Mouse (Mus musculus): Measurements from ENCODE around the gene Psmc3ip. TPM values are rescaled to one million over a fixed set of nuclear protein-coding genes. Genes with fewer than 3 reads are reported as not detected.

Psmc3ip gene
- polyA plus RNA-seq, 1 experiment from 2014 or later: 15.2 TPM

DNA sequence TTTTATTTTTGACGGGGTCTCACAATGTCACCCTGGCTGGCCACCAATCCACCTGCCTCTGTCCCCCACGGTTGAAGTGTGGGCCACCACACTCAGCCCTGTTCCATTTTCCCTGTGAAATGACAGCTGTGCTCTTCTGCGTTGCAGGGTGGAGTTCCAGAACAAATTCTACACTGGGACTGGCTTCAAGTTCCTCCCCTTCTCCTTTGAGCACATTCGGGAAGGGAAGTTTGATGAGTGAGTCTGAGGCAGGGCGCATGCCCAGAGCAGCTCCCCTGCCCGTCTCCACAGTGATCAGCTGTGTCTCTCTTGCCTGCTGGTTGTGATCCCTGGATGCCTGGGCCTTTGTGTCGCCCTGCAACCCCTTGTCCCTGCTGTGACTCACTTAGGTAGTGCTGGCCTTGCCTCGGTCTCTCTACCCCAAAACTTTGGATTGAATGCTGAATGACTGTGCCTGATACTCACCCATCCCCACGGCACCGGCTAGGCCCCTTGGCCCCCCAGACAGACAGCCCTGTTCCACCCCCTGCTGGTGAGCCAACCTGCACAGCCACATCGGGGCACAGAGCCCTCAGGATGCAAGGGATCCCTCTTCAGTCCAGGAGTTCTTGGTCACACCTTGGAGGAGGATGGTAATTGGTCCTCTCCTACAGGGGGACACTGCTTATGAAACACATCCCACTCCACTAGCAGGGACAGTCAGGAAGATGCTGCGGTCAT is 32.9 kb downstream of the Psmc3ip start:
- no peak for ATAC-seq (ENCODE audit: insufficient read depth)
- Histone ChIP-seq H3K36me3 (replicated peaks) (peaks cover 68% of the 10 kb centered on the region), H3K4me1 (replicated peaks) (peaks cover 79% of the 10 kb centered on the region), H3K9ac (peak overlapping the region; percentile 10; the same call in 1 of the 2 replicates), H3K27ac (replicated peaks) (peak overlapping the region; percentile 100), H3K4me2 (peak overlapping the region; percentile 69), H3K27me3 (no peaks in the 10 kb centered on the region), H3K4me3 (replicated peaks) (no peak overlapping the region), H3K9me3 (replicated peaks) (no peaks in the 10 kb centered on the region)
- WGBS (ENCODE audit: insufficient replicate concordance): 68% methylated on average over 12 of the region's 12 CpGs

DNA sequence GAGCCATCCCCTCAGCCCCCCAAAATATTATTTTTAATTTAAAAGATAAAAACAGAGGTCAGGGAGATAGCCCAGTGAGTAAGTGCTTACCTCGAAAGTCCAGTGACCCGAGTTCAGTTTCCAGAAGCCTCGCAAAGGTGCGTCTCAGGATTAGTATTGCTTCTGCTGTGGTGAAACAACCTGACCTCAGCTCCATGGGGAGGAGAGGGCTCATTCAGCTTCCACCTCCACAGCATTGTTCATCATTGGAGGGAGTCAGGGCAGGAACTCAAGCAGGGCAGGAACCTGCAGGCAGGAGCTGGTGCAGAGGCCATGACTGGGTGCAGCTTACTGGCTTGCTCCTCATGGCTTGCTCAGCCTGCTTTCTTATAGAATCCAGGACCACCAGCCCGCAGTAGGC is 34.2 kb downstream of the Psmc3ip start:
- WGBS (ENCODE audit: insufficient replicate concordance): 86% methylated on average over 5 of the region's 5 CpGs
- H3K9ac ChIP-seq: no peak overlapping the region
- H3K4me2 ChIP-seq: no peak overlapping the region
- peaks cover 80% of the 10 kb centered on the region for H3K36me3 ChIP-seq (replicated peaks)
- no peaks in the 10 kb centered on the region for H3K9me3 ChIP-seq (replicated peaks)
- H3K4me1 ChIP-seq (replicated peaks): peaks cover 82% of the 10 kb centered on the region
- no peaks in the 10 kb centered on the region for H3K27me3 ChIP-seq
- no peak for ATAC-seq (ENCODE audit: insufficient read depth)
- H3K27ac ChIP-seq (replicated peaks): peak overlapping the region; percentile 100
- no peak overlapping the region for H3K4me3 ChIP-seq (replicated peaks)

DNA sequence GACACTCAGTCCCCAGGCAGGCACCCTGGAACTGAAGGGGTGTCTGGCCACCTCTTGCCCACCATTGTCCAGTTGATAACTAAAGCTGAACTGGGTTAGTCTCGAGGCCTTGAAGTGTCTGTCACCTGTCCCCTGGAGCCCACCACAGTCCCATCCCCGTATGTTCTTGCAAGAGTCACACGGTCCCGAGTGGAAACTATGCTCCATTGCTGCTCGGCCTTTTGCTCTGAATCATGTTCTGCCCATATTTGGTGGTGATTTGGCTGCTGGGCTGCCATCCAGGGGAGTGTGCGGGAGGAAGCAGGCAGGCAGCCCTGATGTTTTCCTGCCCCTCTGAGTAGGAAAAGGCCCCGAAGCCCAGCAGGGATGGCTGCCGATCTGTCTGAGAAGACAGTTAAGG is 35.1 kb downstream of the Psmc3ip start:
- WGBS (ENCODE audit: insufficient replicate concordance): 69% methylated on average over 8 of the region's 8 CpGs
- Histone ChIP-seq H3K4me3 (replicated peaks) (no peak overlapping the region), H3K4me2 (no peak overlapping the region), H3K4me1 (replicated peaks) (peaks cover 80% of the 10 kb centered on the region), H3K9me3 (replicated peaks) (no peaks in the 10 kb centered on the region), H3K27me3 (no peaks in the 10 kb centered on the region), H3K9ac (no peak overlapping the region), H3K36me3 (replicated peaks) (peaks cover 90% of the 10 kb centered on the region), H3K27ac (replicated peaks) (peak overlapping the region; percentile 38)
- ATAC-seq (ENCODE audit: insufficient read depth): no peak

DNA sequence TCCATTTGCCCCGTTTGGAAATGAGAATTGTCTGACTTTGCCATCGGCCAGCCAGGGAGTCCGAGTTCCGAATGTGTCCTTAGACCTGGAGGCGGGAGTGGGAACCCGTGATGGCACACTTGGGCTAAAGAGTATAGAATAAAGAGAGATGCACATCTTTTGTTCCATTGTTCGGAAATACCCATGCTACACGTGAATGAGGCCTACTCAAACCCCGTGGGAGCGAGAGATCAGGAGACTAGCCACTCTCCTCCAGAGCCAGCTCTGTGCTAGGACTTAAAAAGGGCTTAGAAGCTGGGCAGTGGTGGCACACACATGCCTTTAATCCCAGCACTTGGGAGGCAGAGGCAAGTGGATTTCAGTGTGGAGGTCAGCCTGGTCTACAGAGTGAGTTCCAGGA is 35.8 kb downstream of the Psmc3ip start:
- no peak for ATAC-seq (ENCODE audit: insufficient read depth)
- Histone ChIP-seq H3K27me3 (no peaks in the 10 kb centered on the region), H3K27ac (replicated peaks) (peak overlapping the region; percentile 38), H3K9ac (no peak overlapping the region), H3K4me3 (replicated peaks) (no peak overlapping the region), H3K4me1 (replicated peaks) (peaks cover 78% of the 10 kb centered on the region), H3K36me3 (replicated peaks) (peaks cover 94% of the 10 kb centered on the region), H3K4me2 (no peak overlapping the region), H3K9me3 (replicated peaks) (no peaks in the 10 kb centered on the region)
- 86% methylated on average over 10 of the region's 10 CpGs for WGBS (ENCODE audit: insufficient replicate concordance)

DNA sequence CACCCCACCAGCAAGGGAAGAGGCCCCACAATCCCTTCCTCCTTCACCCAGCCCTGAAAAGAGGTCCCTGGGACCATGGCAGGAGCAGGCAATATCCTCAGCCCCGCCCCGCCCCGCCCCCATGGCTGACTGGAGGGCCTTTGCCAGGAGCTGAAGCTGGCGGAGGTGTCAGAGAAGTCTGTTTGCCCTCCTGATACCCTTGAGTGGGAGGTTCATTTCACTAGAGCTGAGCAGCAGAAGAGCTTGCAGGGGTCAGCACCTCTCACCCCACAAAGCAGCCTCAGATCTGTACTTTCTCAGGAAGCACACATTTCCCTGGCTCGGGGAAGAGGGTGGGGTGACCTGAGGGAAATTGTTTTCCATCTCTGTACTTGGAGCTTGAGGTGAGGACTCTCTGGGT is 36.5 kb downstream of the Psmc3ip start:
- peaks cover 95% of the 10 kb centered on the region for H3K36me3 ChIP-seq (replicated peaks)
- peaks cover 74% of the 10 kb centered on the region for H3K4me1 ChIP-seq (replicated peaks)
- H3K9me3 ChIP-seq (replicated peaks): no peaks in the 10 kb centered on the region
- no peak overlapping the region for H3K4me3 ChIP-seq (replicated peaks)
- no peaks in the 10 kb centered on the region for H3K27me3 ChIP-seq
- WGBS (ENCODE audit: insufficient replicate concordance): 54% methylated on average over 5 of the region's 5 CpGs
- no peak overlapping the region for H3K27ac ChIP-seq (replicated peaks)
- ATAC-seq (ENCODE audit: insufficient read depth): no peak
- H3K4me2 ChIP-seq: no peak overlapping the region
- H3K9ac ChIP-seq: no peak overlapping the region

DNA sequence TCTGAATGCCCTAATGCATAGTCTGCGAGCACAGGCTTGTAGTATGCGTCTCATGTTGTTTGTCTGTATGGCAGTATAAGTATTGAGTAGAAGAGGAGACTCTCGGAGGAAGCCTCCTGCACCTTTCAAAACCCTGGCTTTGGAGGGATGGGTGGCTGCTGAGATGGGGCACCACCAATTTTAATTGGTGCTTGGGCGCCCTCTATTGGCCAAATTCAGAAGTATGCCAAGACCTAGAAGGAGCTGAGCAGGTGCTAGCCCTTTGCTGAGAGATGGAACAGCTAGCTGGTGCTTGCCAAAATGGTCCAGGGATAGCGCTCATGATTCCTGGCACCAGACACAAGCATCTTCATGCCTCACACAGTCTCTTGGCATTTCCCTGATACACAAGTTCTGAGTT is 37.4 kb downstream of the Psmc3ip start:
- Histone ChIP-seq H3K9me3 (replicated peaks) (no peaks in the 10 kb centered on the region), H3K36me3 (replicated peaks) (peaks cover 99% of the 10 kb centered on the region), H3K4me1 (replicated peaks) (peaks cover 73% of the 10 kb centered on the region), H3K9ac (no peak overlapping the region), H3K4me2 (no peak overlapping the region), H3K27me3 (no peaks in the 10 kb centered on the region), H3K27ac (replicated peaks) (no peak overlapping the region), H3K4me3 (replicated peaks) (no peak overlapping the region)
- ATAC-seq (ENCODE audit: insufficient read depth): 0 out of 2 replicates have a peak, but pooled peaks have one; percentile 19
- 24% methylated on average over 5 of the region's 5 CpGs for WGBS (ENCODE audit: insufficient replicate concordance)

DNA sequence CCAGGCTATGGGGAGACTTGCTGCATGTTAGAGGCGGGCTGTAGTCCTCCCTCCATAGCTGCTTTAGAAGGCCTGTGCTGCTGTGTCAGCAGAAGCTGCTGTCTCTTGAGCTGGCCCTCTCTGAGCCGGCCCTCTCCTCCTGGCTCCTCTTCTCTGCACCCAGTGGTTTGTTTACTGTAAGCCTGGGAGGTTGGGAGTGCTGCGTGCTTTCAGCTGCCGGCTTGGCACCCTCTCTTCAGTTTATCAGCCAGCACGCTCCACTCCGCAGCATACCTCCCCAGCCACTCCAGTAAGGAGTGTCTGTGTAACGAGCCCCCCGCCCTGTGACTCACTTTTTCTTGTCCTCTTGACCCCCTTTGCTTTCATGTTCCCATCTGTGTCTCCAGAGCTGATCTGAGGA is 38.4 kb downstream of the Psmc3ip start:
- H3K4me2 ChIP-seq: no peak overlapping the region
- H3K27me3 ChIP-seq: no peaks in the 10 kb centered on the region
- WGBS (ENCODE audit: insufficient replicate concordance): 73% methylated on average over 8 of the region's 8 CpGs
- no peak for ATAC-seq (ENCODE audit: insufficient read depth)
- H3K9me3 ChIP-seq (replicated peaks): no peaks in the 10 kb centered on the region
- H3K4me1 ChIP-seq (replicated peaks): peaks cover 64% of the 10 kb centered on the region
- peaks cover 99% of the 10 kb centered on the region for H3K36me3 ChIP-seq (replicated peaks)
- H3K4me3 ChIP-seq (replicated peaks): no peak overlapping the region
- peak overlapping the region; percentile 39 for H3K27ac ChIP-seq (replicated peaks)
- H3K9ac ChIP-seq: no peak overlapping the region; the same call in 1 of the 2 replicates

DNA sequence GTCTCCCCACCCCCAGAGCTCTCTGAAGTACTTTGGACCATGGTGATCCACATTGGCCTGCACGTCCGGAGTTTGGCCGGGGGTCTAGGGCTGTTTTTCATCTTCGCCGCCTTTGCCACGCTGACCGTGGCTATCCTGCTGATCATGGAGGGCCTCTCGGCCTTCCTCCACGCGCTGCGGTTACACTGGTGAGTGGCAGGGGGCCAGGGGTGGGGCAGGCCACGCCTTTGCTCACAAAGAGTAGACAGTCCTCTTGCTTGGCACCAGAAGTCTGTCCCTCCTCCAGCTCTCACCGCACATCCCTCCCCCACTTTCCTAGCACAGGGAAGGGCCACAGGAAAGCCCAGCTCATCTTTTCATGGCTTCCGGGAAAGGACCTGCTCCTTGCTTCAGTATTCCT is 39.8 kb downstream of the Psmc3ip start:
- H3K27me3 ChIP-seq: no peaks in the 10 kb centered on the region
- no peak overlapping the region for H3K27ac ChIP-seq (replicated peaks)
- no peak for ATAC-seq (ENCODE audit: insufficient read depth)
- no peak overlapping the region for H3K9ac ChIP-seq
- peaks cover 100% of the 10 kb centered on the region for H3K36me3 ChIP-seq (replicated peaks)
- no peak overlapping the region for H3K4me2 ChIP-seq
- H3K4me1 ChIP-seq (replicated peaks): peaks cover 55% of the 10 kb centered on the region
- 73% methylated on average over 14 of the region's 14 CpGs for WGBS (ENCODE audit: insufficient replicate concordance)
- H3K9me3 ChIP-seq (replicated peaks): no peaks in the 10 kb centered on the region
- H3K4me3 ChIP-seq (replicated peaks): no peak overlapping the region

DNA sequence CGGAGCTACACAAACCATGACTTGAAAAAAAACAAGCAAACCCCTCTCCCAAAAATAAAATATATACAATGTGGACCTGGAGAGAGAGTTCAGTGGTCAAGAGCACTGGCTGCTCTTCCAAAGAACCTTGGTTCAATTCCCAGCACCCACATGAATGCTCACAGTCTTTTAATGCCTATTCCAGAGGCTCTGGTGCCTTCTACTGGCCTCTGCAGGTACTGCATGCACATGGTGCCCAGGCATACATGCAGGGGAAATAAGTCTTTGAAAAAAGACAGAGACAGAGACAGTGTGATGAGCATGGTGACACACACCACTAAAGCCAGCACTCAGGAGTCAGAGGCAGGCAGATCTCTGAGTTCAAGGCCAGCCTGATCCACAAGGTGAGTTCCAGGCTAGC is 41.3 kb downstream of the Psmc3ip start:
- ATAC-seq (ENCODE audit: insufficient read depth): no peak
- Histone ChIP-seq H3K4me2 (no peak overlapping the region), H3K9me3 (replicated peaks) (no peaks in the 10 kb centered on the region), H3K27me3 (no peaks in the 10 kb centered on the region), H3K4me1 (replicated peaks) (peaks cover 48% of the 10 kb centered on the region), H3K9ac (no peak overlapping the region), H3K27ac (replicated peaks) (no peak overlapping the region), H3K4me3 (replicated peaks) (no peak overlapping the region), H3K36me3 (replicated peaks) (peaks cover 100% of the 10 kb centered on the region)
- WGBS (ENCODE audit: insufficient replicate concordance): 97% methylated on average over 1 of the region's 1 CpGs

DNA sequence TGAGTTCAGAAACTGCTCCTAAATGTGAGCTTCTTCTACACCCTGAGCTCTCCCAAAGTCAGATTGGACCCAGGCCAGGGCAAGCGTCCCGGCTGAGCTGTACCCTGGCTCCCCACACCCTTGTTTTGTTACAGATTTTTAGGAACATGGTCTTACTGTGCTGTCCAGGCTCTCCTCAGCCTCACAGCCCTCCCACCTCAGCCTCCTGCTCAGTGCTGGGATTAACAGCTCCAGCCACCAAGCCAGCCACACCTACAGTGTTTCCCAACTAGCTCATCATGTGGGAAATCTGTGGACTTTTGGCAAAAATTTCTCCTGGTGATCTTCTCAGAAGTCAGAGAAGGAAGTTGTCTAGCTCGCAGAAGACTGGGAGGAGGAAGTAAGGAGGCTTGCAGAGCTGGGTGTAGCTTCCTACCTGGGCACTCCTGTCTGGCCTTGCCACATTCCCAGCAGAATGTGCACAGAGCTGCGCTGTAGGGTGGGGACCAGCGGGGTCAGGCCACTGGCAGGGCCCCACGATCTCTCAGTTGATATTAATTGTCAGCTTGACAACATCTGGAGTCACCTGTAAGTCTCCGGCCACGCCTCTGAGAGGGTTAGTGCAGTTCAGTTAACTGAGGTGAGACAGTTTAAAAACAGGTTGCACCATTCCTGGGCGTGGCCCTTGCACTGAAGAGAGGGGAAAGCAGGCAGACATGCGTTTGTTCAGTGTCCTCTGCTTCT is 42.3 kb downstream of the Psmc3ip start:
- no peak overlapping the region for H3K4me3 ChIP-seq (replicated peaks)
- no peak overlapping the region for H3K9ac ChIP-seq
- peak overlapping the region; percentile 42; the same call in 1 of the 2 replicates for H3K27ac ChIP-seq (replicated peaks)
- no peaks in the 10 kb centered on the region for H3K9me3 ChIP-seq (replicated peaks)
- H3K4me1 ChIP-seq (replicated peaks): peaks cover 41% of the 10 kb centered on the region
- H3K27me3 ChIP-seq: no peaks in the 10 kb centered on the region
- H3K4me2 ChIP-seq: no peak overlapping the region
- ATAC-seq (ENCODE audit: insufficient read depth): no peak
- peaks cover 100% of the 10 kb centered on the region for H3K36me3 ChIP-seq (replicated peaks)
- WGBS (ENCODE audit: insufficient replicate concordance): 72% methylated on average over 10 of the region's 10 CpGs

DNA sequence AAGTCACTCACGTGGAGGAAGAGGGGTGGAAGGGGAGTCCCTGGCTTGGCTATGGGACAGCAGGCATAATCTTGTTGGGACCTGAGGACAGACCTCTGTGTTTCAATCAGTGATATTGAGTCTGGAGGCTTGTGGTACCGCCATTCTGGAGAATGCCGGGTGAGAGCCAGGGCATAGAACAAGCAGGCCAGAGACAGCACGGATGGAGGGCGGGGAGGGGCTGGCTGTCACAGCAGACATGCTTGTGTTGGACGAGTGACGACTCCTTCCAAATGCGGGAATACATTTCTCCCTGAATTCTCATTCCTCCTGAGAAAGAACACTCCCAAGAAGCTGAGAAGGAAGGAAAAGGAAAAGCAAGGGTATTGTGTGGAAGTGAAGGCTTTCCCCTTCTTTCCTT is 43.6 kb downstream of the Psmc3ip start:
- H3K4me1 ChIP-seq (replicated peaks): peaks cover 32% of the 10 kb centered on the region
- H3K36me3 ChIP-seq (replicated peaks): peaks cover 100% of the 10 kb centered on the region
- H3K4me2 ChIP-seq: no peak overlapping the region
- 83% methylated on average over 8 of the region's 8 CpGs for WGBS (ENCODE audit: insufficient replicate concordance)
- H3K4me3 ChIP-seq (replicated peaks): no peak overlapping the region
- no peaks in the 10 kb centered on the region for H3K27me3 ChIP-seq
- no peak for ATAC-seq (ENCODE audit: insufficient read depth)
- H3K9me3 ChIP-seq (replicated peaks): no peaks in the 10 kb centered on the region
- no peak overlapping the region for H3K9ac ChIP-seq
- H3K27ac ChIP-seq (replicated peaks): peak overlapping the region; percentile 42; the same call in 1 of the 2 replicates

All from liver, embryonic 15.5 days (tissue).